Mouse (Mus musculus) neural tube, embryonic 15.5 days (tissue): ENCODE data around the gene Spg11. TPM values are rescaled to one million over a fixed set of nuclear protein-coding genes. Genes with fewer than 3 reads are reported as not detected.
A peak's percentile ranks its signal among the peaks of the same experiment; 100 is the strongest.
"Not testable (repeated sequence)": the region's sequence is repeated elsewhere in the genome, so short reads cannot be mapped to it uniquely, and the experiment has no call there.

Source experiments
- ATAC-seq: fragments of 200-750 bp; cut with Nextera tagmentation; 2 replicates; pipeline ENCODE4 v1.8.0; 2017; ENCODE audit warnings: mild to moderate bottlenecking, moderate TSS enrichment, moderate library complexity; ENCODE audit not compliant: low FRiP score
- H3K27ac ChIP-seq: fragments of 300-500 bp; sonication (generic); replicated peaks from 2 replicates; pipeline ENCODE4 v1.5.1; 2015; ENCODE audit warnings: mild to moderate bottlenecking, inconsistent platforms
- H3K27me3 ChIP-seq: fragments of 300-500 bp; sonication (generic); replicated peaks from 2 replicates; pipeline ENCODE4 v1.6.1; 2015; ENCODE audit warnings: inconsistent platforms
- H3K36me3 ChIP-seq: fragments of 300-500 bp; sonication (generic); 2 replicates; pipeline ENCODE4 v1.6.1; 2015; ENCODE audit warnings: inconsistent platforms
- H3K4me1 ChIP-seq: fragments of 300-500 bp; sonication (generic); 2 replicates; pipeline ENCODE4 v1.6.1; 2015; ENCODE audit warnings: inconsistent platforms
- H3K4me2 ChIP-seq: fragments of 300-500 bp; sonication (generic); 2 replicates; pipeline ENCODE4 v1.6.1; 2015; ENCODE audit warnings: inconsistent platforms, mild to moderate bottlenecking, moderate library complexity
- H3K4me3 ChIP-seq: fragments of 300-500 bp; sonication (generic); replicated peaks from 2 replicates; pipeline ENCODE4 v1.5.1; 2015; ENCODE audit warnings: mild to moderate bottlenecking, inconsistent platforms
- H3K9ac ChIP-seq: fragments of 300-500 bp; sonication (generic); replicated peaks from 2 replicates; pipeline ENCODE4 v1.6.1; 2015; ENCODE audit warnings: mild to moderate bottlenecking, inconsistent platforms
- H3K9me3 ChIP-seq: fragments of 300-500 bp; sonication (generic); replicated peaks from 2 replicates; pipeline ENCODE4 v1.6.1; 2016; ENCODE audit warnings: inconsistent platforms
- WGBS: fragments of 180-500 bp; shearing (Covaris S2); methylation state at CpG from one replicate; pipeline ENCODE4 v1.1.7; 2015; ENCODE audit warnings: mixed read lengths; 5-methylcytosine and 5-hydroxymethylcytosine counted together
- microRNA-seq: library from miRNA; unstranded; fragments of <30 nt; microRNA quantifications from one replicate; pipeline ENCODE4, GENCODE M21; 2017
- polyA plus RNA-seq: library from polyadenylated mRNA; unstranded; fragments of >200 nt; fragmentation: Nextera tagmentation; extraction: Ambion mirVana; gene quantifications from 2 replicates; pipeline ENCODE4 v1.2.1, GENCODE M21; 2015

Gene Spg11
- polyA plus RNA-seq, 1 experiment from 2014 or later = 5.8 TPM

DNA sequence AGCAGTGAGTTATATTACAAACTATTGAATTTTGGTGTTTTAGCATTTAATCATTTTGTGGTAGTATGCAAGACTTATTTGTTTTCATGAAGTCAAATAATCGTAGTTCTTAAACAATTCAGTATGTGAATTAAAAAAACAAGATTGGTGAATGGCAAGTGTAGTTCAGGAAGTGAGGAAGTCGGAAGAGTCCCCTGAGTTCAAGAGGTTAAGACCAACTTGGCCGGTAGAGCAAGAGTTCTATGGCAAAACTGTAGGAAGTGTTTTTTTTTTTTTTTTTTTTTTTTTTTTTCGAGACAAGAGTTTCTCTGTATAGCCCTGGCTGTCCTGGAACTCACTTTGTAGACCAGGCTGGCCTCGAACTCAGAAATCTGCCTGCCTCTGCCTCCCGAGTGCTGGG is 86.2 kb downstream of the Spg11 start:
- Histone ChIP-seq H3K27me3 (no peaks in the 10 kb centered on the region), H3K27ac (no peak overlapping the region), H3K9me3 (no peaks in the 10 kb centered on the region), H3K4me3 (no peak overlapping the region), H3K4me2 (no peak overlapping the region), H3K36me3 (peaks cover 9% of the 10 kb centered on the region; the same call in 1 of the 2 replicates), H3K9ac (no peak overlapping the region), H3K4me1 (peaks cover 20% of the 10 kb centered on the region)
- ATAC-seq = no peak
- WGBS = 86% methylated on average over 6 of the region's 6 CpGs

DNA sequence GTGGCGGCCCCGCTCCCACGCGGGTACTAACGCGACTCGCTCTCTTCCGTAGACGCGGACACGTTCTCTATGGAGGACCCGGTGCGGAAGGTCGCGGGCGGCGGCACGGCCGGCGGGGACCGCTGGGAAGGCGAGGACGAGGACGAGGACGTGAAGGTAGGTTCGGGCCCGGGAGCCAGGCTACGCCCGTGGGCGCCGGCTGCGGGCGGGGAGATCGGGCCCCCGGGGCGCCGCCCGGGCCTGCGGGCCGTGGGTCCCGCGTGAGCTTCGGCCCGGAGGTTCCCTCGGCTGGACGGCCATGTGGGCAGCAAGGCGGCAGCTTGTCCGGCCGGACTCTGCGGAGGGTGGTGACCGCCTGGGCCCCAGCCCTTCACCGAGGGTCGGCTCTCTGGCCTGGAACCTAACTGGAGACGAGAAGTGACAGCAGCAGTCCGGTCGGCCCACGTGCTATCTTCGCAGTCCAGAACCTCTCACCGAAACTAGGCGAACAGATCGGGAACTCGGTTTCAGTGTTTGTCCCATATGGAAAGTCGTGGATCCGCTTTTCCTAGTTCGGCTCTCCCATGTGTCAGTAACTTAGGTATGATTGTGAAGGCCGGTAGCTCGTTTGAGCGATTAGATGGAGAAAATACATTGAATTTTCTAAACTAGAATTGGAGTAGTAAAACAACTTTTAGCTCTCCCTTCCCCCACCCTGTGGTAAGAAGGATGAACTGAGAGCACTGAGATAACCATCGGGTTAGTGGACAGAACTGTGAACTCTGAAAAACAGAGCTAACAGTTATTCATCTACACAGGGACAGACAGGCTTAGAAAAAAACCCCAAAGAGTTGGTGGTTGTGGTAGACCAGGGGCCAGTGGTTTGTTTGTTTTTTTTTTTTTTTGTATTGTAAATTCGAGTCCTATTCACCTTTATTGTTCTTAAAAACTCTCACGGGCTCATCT is 89.2 kb downstream of the Spg11 start:
- H3K4me3 ChIP-seq = peak overlapping the region; percentile 97
- H3K9ac ChIP-seq = peak overlapping the region; percentile 84
- H3K36me3 ChIP-seq = peaks cover 7% of the 10 kb centered on the region; the same call in 1 of the 2 replicates
- H3K27me3 ChIP-seq = no peaks in the 10 kb centered on the region
- peak; percentile 70 for ATAC-seq
- WGBS = under 1% methylated on average over 64 of the region's 71 CpGs
- H3K27ac ChIP-seq = peak overlapping the region; percentile 90
- peaks cover 20% of the 10 kb centered on the region for H3K4me1 ChIP-seq
- no peaks in the 10 kb centered on the region for H3K9me3 ChIP-seq
- peak overlapping the region; percentile 74 for H3K4me2 ChIP-seq

DNA sequence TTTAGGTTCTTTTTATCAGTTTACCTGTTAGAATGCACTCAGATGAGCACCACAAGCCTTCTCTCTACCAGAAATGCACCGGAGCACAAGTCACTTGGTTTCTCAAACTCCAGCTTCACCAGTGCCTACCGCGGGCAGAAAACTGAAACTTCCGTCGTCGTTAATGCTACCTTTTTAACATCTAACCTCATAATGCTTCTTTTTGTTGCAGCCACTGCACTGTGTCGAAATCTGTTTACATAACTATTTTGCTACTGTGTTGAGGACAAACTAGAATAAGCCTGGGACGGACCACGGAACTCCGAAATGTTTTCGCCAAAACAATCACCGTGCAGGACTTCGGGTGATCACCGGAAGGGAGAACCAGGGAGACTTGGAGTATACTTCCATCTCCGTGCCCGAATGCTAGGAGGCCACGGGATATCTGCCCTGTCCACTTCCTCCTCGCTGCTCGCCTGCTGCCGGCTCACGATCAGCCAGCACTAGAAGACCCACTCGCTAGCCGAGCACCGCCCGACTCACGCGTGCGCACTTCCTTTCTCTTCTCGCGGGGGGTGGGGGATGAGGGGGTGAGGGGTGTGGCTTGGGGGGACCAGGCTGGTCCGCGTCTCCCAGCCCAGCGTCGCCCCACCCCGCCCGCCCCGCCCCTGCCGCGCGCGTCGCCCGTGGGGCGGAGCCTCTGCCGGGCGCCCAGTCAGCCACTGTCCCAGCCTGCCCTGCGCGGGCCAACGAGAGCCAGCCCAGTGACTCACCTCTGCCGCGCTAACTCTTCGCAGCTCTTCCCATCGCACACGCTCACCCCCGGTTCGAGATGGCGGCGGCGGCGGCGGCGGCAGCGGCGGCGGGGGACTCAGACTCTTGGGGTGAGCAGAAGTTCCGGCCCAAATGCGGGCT is 90.1 kb downstream of the Spg11 start, which contains the start of gene Eif3j1:
TSS of gene Eif3j1 (plus strand) at position 685 of the 894 bp plus-strand sequence.
- H3K9me3 ChIP-seq = no peaks in the 10 kb centered on the region
- peaks cover 5% of the 10 kb centered on the region; the same call in 1 of the 2 replicates for H3K36me3 ChIP-seq
- no peaks in the 10 kb centered on the region for H3K27me3 ChIP-seq
- peak within 1 kb of the TSS; percentile 84 for H3K9ac ChIP-seq
- ATAC-seq = peak; percentile 99
- peak within 1 kb of the TSS; percentile 90 for H3K27ac ChIP-seq
- under 1% methylated on average over 65 of the region's 67 CpGs for WGBS
- peak within 1 kb of the TSS; percentile 74 for H3K4me2 ChIP-seq
- H3K4me1 ChIP-seq = peaks cover 20% of the 10 kb centered on the region
- peak within 1 kb of the TSS; percentile 97 for H3K4me3 ChIP-seq

DNA sequence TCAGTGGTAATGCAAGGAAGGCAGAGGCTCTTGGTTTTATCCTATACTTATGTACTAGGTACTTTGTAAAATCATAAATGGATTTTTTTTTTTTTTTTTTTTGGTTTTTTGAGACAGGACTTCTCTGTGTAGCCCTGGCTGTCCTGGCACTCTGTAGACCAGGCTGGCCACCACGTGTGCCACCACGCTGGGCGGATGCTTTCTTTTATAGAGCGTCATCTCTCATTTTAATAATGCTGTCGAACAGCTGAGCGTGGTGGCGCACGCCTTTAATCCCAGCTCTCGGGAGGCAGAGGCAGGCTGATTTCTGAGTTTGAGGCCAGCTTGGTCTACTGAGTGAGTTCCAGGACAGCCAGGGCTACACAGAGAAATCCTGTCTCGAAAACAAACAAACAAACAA is 91.1 kb downstream of the Spg11 start:
- H3K9me3 ChIP-seq, H3K4me3 ChIP-seq, H3K27ac ChIP-seq, H3K9ac ChIP-seq, H3K36me3 ChIP-seq, ATAC-seq, H3K4me2 ChIP-seq, H3K27me3 ChIP-seq: not testable (repeated sequence)
- WGBS = 92% methylated on average over 10 of the region's 10 CpGs
- H3K4me1 ChIP-seq = peaks cover 20% of the 10 kb centered on the region

DNA sequence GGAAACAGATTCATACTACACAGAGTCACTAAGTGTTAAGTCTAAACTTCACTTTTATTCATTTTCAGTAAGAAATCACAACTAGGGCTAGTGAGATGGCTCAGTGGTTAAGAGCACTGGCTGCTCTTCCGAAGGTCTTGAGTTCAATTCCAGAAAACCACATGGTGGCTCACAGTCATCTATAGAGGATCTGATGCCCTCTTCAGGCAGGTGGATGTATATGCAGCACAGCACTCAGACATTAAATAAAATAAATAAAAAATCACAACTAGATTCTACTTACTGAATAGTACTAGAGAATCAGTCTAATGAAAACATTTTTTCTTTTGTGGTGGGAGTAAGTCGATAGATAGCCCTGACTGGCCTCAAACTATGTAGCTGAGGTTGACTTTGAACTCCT is 95.9 kb downstream of the Spg11 start:
- ATAC-seq = no peak
- WGBS = 82% methylated on average over 2 of the region's 2 CpGs
- H3K4me3 ChIP-seq = no peak overlapping the region

DNA sequence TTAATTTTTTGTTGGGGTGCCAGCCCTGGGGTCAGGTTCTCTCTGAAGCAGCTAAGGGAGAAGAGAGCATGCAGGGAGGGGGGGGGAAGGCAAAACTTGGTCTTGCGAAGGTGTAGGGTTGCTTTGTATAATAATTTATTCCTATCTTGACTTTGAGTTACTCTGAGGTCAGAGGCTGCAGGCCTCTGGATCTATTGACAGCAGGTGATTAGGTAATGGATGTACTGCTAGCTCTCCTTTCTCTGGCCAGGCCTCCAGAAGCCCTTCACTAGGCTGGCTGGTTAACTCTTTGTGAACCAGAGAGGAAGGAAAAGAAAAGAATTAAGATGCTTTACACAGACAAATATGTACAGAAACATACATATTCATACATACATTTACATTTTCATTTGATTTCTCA is 99.5 kb downstream of the Spg11 start:
- H3K4me1 ChIP-seq = no peaks in the 10 kb centered on the region
- H3K27ac ChIP-seq = no peak overlapping the region
- H3K9me3 ChIP-seq = no peaks in the 10 kb centered on the region
- no peaks in the 10 kb centered on the region for H3K36me3 ChIP-seq
- H3K27me3 ChIP-seq = no peaks in the 10 kb centered on the region
- no peak overlapping the region for H3K4me3 ChIP-seq
- no peak overlapping the region for H3K9ac ChIP-seq
- ATAC-seq = no peak
- WGBS = 70% methylated on average over 1 of the region's 1 CpGs
- no peak overlapping the region for H3K4me2 ChIP-seq

More for the DNA sequence above, 95.9 kb downstream of the Spg11 start:
- Histone ChIP-seq H3K36me3 (no peaks in the 10 kb centered on the region), H3K9ac (no peak overlapping the region), H3K27me3 (no peaks in the 10 kb centered on the region), H3K27ac (no peak overlapping the region), H3K4me1 (no peaks in the 10 kb centered on the region), H3K9me3 (no peaks in the 10 kb centered on the region), H3K4me2 (no peak overlapping the region)

DNA sequence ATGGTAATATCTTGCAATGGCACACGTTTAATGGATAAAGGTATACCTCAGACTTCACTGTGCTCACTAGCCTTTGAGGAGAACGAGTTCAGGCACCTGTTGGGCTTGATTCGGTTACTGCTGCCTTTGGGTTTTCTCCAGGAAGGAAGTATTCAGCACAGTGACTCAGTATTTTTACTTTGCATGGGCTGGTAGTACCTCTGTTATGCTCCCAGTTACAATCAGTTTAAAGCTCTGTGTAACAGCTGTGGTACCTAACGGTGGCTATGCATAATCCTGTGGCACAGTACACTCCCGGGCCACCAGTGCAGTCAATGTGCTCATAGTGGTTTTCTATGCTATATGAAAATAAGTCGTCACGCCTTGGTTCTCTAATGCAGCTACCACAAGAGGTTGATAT is 106.7 kb downstream of the Spg11 start:
- H3K4me2 ChIP-seq = no peak overlapping the region
- no peak for ATAC-seq
- no peak overlapping the region for H3K27ac ChIP-seq
- 93% methylated on average over 7 of the region's 7 CpGs for WGBS
- H3K9me3 ChIP-seq = no peaks in the 10 kb centered on the region
- H3K4me3 ChIP-seq = no peak overlapping the region
- no peaks in the 10 kb centered on the region for H3K27me3 ChIP-seq
- H3K9ac ChIP-seq = no peak overlapping the region
- H3K4me1 ChIP-seq = no peaks in the 10 kb centered on the region
- peaks cover 12% of the 10 kb centered on the region for H3K36me3 ChIP-seq

DNA sequence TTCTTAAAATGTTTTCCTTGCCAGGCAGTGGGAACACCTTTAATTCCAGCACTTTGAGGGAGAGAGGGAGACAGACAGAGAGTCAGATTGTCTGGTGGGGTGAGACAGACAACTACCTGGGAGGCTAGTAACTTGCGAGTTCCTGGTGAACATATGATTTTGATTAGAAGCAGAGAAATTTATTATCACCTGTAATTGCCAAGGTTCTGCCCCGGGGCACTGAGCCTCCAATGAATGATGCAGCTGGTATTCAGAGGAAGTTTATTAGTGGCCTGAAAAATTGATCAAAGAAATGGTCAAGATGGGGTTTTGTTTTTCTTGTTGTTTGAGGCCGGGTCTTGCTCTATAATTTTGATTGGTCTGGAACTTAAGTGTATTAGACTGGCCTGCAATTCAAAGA is 109.4 kb downstream of the Spg11 start:
- H3K36me3 ChIP-seq = peaks cover 18% of the 10 kb centered on the region
- H3K9ac ChIP-seq = no peak overlapping the region
- 93% methylated on average over 3 of the region's 3 CpGs for WGBS
- H3K4me1 ChIP-seq = no peaks in the 10 kb centered on the region
- H3K9me3 ChIP-seq = no peaks in the 10 kb centered on the region
- no peaks in the 10 kb centered on the region for H3K27me3 ChIP-seq
- H3K4me3 ChIP-seq = no peak overlapping the region
- H3K27ac ChIP-seq = no peak overlapping the region
- H3K4me2 ChIP-seq = no peak overlapping the region
- ATAC-seq = no peak

Small RNA genes within 50 kb of the gene (microRNA-seq; reads per million reads assigned to microRNA genes)
- gene Gm47314 = not detected

Other genes starting within 250 kb of the Spg11 start
- gene Ctdspl2, start 162.4 kb downstream of the Spg11 start, polyA plus RNA-seq = 30.8 and 37.6 TPM in 2 replicates
- gene Mageb3, start 162.3 kb downstream of the Spg11 start, polyA plus RNA-seq = 0.49 and 0.60 TPM in 2 replicates
- gene Eif3j1, start 89.8 kb downstream of the Spg11 start, polyA plus RNA-seq = 11.1 and 12.3 TPM in 2 replicates
- gene B2m, start 29.3 kb upstream of the Spg11 start, polyA plus RNA-seq = 138 and 290 TPM in 2 replicates
- gene Trim69, start 42.3 kb upstream of the Spg11 start, polyA plus RNA-seq = not detected in 2 replicates
- gene Patl2, start 67.8 kb upstream of the Spg11 start, polyA plus RNA-seq = 0.09 TPM in 1 of 2 replicates, not detected in the other
- gene Terb2, start 67.9 kb upstream of the Spg11 start, polyA plus RNA-seq = not detected in 2 replicates
- gene Sord, start 116.4 kb upstream of the Spg11 start, polyA plus RNA-seq = 21.4 and 41.7 TPM in 2 replicates
- gene Duox2, start 180.1 kb upstream of the Spg11 start, polyA plus RNA-seq = 0.03 and 0.12 TPM in 2 replicates
- gene Duoxa2, start 180.5 kb upstream of the Spg11 start, polyA plus RNA-seq = 0.52 and 0.56 TPM in 2 replicates
- gene Duoxa1, start 195.3 kb upstream of the Spg11 start, polyA plus RNA-seq = 0.17 and 1.2 TPM in 2 replicates
- gene Duox1, start 197.3 kb upstream of the Spg11 start, polyA plus RNA-seq = 0.10 and 0.27 TPM in 2 replicates